Mouse (Mus musculus) mouse embryonic stem cell (cell line): ENCODE measurements around the gene Cox4i2.

Experiments used
- in situ Hi-C, 2 experiments: fragments of 300-500 bp; cut with MboI; formaldehyde crosslinking; loops; 1 replicate in 1 of 2; 3 replicates in 1 of 2; pipeline ENCODE4 v1.14.3; 2019 to 2020; ENCODE audit warnings: low sequenced_read_pairs in 2 of 2, low pct_unique_long_range_greater_than_20kb in 1 of 2, mixed read lengths in 1 of 2; ENCODE audit not compliant: unreplicated experiment in 1 of 2

Gene Cox4i2

DNA sequence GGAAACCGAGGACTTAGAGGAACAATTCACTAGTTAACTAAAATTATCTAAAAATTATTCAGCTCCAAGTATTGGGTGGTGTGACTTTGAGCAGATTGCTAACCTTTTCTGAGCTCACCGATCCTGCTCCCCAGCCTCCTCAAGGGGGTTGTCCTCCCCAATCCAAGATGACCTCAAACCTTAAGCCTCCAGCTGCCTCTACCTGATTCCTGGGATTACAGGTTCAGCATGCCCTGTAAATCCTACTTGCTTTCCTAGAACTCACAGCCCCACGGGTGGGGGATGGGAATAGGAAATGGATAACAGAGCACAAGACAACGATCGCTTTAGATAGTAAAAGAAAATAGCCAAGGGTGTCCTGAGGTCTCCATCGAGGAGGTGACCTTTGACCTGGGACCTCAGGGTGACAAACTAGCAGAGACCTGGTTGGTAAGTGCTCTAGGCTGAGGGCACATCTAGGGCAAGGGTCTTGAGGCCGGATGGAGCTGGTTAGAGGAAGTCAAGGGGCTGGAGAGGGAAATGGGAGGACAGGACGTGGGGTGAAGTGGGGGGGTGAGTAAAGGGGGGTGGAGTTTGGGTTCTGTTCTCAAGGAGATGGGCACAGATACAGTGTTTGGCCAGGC is 24.8 kb upstream of the Cox4i2 start:
- in situ Hi-C loops = no loop called here

DNA sequence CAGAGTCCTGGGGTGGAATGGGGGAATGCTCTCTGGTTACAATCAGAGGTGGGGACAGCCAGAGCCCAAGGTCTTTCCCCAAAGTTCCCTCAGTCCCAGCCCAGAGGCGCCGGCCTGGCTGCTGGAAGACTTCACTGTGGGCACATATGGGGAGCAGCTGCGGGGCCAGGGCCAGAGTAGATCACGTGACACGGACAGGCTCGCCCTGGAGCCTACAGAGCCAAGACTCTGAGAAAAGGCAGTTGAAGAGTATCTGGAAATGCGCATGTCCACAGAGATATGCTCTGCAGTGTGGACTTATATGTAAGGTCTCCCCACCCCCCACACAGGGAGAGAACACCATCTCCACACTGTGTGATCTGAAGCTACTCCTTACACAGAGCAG is 24.3 kb upstream of the Cox4i2 start:
- in situ Hi-C loops = no loop called here

- in situ Hi-C loops = no loop called here
Measured at GRCm38 (mm10) chr2:152733201-152733600, 20.8 kb upstream of the Cox4i2 start.

DNA sequence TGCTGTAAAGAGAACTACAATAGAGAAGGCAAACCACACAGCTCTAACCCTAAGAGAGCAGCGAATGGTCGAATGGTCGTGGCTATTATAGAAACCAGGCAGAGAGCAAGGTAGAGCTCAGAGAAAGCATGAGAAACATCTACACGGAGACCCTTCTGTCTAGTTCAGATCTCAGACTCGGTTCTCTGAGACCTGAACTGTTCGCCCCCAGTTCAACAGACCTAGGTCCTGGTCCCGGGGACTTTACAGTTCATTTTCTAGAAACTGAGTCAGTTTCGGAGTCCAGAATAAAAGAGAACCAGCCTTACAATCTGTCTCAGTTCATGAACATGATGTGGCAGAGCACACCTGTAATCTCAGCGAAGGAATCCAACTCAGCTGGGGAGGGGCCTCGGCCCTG is 19.5 kb upstream of the Cox4i2 start:
- in situ Hi-C loops = no loop called here

DNA sequence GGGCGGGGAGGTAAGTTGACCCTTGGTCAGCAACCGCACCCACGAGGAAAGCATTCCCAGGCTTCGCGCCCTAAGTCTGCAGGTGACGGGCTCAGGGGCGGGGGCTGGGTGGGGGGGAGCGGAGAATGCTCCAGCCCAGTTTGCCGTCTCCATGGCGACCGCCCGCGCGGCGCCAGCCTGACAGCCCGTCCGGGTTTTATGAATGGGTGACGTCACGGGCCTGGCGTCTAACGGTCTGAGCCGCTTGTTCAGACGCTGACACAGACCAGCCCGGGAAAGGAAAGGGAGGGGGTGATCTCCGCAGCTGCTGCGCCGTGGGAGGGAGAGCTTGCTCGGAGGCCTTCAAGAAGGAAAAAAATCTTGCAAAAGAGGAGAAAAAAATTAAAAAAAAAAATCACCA is 19.0 kb upstream of the Cox4i2 start:
- in situ Hi-C loops = loop anchor here (5.0 kb wide), 1 partner anchor 33 kb away; no protein-coding TSS in a partner anchor

DNA sequence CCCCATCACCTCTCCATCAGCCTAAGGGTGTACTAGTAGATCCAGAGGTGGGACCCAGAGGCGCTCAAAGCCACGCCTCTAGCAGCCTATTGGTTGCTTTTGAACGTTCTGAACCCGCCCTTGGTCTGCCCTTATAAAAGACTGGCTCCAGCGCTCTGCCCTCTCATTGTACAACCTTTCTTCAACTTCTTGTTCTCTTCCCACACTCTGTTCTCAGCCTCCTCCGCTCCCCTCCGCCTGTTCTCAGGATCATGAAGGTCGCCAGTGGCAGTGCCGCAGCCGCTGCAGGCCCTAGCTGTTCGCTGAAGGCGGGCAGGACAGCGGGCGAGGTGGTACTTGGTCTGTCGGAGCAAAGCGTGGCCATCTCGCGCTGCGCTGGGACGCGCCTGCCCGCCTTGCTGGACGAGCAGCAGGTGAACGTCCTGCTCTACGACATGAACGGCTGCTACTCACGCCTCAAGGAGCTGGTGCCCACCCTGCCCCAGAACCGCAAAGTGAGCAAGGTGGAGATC is 17.8 kb upstream of the Cox4i2 start, which contains the start of gene Id1:
TSS of gene Id1 (plus strand) at position 162 of the 512 bp plus-strand sequence.
- in situ Hi-C loops = loop anchor here (5.0 kb wide), 1 partner anchor 34 kb away; no protein-coding TSS in a partner anchor

- in situ Hi-C loops = loop anchor here (5.0 kb wide), 1 partner anchor 34 kb away; no protein-coding TSS in a partner anchor
Measured at GRCm38 (mm10) chr2:152736748-152737147, 17.2 kb upstream of the Cox4i2 start.

DNA sequence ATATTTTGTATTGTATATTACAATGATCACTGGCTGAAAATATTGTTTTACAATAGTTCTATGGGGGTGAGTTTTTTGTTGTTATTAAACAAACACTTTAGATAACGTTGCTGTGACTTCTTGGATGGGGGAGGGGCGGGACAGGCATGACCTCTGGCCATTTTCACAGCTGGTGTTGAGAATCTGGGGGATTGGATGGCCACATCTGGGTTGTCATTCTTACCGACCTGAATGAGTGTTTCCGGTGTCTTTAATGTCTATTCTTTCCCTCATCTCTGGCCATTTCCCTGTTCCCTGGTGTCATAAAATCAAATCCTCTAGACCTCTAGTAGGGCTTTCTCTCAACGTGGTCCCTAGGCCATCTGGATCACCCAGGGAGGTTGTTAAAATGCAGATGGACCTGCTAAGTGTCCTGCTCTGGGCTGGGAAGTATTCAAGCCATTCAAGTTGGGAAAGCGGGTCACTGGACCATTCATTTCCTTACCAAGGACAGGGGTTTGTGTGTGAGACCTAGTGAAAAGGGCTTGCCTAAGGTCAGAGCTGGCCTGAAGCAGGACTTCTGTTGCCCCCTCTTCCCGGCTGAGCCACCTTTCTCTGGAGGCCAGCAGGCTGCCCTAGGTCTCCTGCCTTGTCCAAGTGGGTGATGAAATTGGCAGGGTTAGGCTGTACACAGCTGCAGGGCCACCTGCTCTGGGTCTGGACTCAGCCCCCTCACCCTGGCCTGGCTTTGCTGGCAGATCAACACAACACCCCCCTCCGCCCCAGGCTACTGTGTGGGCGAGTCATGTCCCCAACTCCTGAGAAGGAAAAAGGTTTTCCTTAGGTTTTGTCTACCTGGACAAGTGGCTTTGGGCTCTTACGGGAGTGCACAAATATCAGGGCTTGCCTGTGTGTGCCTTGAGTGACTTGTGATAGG is 16.4 kb upstream of the Cox4i2 start:
- in situ Hi-C loops = loop anchor here (5.0 kb wide), 1 partner anchor 35 kb away; no protein-coding TSS in a partner anchor

DNA sequence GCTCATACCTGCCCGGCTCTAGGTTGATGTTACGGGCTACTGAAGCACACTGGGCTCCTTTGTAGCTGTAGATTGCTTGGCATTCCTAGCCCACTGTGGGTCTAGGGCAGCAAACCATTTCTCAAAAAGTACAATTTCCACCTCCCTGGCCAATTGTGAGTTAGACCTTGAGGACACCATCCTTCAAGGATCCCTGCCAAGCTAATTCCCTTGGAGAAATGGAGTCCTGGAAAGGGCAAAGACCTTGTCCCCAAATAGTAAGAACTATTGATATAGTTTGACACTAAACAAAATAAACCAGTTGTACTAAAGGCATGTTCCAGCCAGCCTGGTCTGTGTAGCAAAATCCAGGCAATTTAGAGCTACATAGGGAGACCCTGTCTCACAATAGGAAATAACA is 15.6 kb upstream of the Cox4i2 start:
- in situ Hi-C loops = loop anchor here (5.0 kb wide), 1 partner anchor 36 kb away; no protein-coding TSS in a partner anchor

DNA sequence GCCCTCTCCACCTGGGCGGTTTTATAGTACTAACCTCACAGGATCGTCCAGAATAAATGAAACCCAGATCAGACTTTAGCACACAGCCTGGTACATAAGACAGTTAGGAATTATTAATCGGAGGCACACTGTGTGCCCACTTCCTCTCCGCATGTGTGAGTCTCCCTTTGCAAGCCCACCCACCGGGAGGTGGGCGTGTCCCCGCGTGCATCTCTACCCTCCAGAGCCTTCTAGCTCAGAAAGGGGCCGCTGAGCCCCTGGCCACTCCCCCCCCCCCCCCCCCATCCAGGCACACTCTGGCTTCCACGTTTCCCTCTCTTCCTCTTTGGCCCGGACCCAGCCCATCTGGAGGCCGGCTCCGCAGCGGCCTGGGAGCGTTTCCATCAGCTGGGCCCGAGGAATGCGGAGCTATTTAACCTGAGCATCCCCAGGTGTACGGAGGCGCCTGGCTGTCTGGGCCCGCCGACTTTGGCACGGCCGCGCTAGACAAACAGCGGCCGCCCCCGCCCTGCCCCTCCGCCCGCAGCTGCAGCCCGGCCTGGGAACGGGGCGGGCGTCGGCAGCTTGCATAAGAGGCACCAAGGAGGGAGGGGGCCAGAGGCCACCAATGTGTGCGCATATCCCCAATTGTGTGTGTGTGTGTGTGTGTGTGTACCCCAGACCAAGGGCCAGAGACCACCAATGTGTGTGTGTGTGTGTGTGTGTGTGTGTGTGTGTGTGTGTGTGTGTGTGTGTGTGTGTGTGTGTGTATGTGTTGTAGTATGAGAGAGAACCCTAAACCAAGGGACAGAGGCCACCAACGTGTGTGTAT is 14.7 kb upstream of the Cox4i2 start:
- in situ Hi-C loops = loop anchor here (5.0 kb wide), 1 partner anchor 37 kb away; no protein-coding TSS in a partner anchor

DNA sequence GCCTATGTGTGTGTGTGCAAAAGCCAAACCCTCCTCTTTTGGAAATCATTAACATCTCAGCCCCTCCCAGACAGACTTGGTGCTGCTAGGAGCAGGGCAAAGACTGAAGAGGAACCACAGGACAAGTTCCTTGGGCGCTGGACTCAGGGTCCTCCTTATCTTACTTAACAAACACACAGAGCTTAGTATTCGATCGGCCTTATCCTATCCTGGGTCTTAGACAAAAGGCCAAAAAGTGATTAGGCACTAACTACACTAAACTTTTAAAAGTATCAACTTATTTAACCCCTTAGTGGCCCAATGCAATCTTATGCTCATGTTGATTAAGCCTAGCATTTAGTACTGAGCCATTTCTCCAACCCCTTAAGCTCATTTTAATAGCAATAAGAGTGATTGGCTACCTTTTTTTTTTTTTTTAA is 14.1 kb upstream of the Cox4i2 start:
- in situ Hi-C loops = loop anchor here (5.0 to 10.0 kb wide), 2 partner anchors 38 to 55 kb away; partner anchors contain the start of gene Mcts2 (in 1 of the 2)

GRCm38 (mm10) chr2:152740490-152740889 is 13.5 kb upstream of the Cox4i2 start:
- in situ Hi-C loops = loop anchor here in 1 of 2 experiments (10.0 kb wide), 1 partner anchor 56 kb away; the partner anchor contains the start of gene Mcts2

DNA sequence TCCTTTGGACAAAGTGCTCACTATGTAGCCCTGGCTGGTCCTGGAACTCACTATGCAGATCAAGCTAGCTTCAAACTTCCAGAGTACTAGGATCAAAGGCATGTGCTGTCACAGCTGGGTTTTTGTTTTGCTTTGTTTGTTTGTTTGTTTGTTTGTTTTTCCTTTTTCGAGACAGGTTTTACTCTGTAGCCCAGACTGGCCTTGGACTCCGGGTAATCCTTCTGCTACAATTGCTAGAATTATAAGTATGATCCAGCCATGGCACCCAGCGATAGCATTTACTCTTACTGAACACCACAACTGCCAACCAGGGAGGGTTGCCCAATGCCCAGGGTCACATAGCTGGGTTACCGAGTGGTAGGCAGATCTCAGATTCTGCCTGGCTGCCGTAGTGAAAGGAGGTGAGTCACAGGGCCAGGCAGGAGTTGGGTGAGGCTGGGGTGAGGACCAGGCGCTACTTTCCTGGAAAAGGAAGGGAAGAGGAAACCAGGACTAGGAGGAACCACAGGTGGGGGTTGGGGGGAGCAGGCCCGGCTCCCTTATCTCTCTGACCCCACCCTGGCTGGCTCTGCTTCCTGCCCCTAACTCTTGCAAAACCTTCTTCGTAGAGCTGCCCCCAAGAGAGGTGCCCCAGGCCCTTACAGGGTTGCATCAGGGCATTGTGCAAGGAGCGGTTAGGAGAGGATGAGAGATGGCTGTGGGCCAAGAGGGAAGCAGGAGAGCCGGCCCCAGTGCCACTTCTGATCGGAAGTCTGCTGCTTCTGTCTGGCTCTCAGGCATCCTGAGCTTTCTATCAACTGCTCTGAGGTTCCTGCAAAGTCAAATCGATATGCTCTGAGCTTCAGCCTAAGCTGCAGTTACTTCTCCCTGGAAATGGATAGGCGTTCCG is 12.6 kb upstream of the Cox4i2 start:
- in situ Hi-C loops = loop anchor here in 1 of 2 experiments (10.0 kb wide), 1 partner anchor 57 kb away; the partner anchor contains the start of gene Mcts2

GRCm38 (mm10) chr2:152742435-152742834 is 11.5 kb upstream of the Cox4i2 start:
- in situ Hi-C loops = loop anchor here in 1 of 2 experiments (10.0 kb wide), 1 partner anchor 58 kb away; the partner anchor contains the start of gene Mcts2

GRCm38 (mm10) chr2:152756474-152757393 is 2.8 kb downstream of the Cox4i2 start:
- in situ Hi-C loops = no loop called here

DNA sequence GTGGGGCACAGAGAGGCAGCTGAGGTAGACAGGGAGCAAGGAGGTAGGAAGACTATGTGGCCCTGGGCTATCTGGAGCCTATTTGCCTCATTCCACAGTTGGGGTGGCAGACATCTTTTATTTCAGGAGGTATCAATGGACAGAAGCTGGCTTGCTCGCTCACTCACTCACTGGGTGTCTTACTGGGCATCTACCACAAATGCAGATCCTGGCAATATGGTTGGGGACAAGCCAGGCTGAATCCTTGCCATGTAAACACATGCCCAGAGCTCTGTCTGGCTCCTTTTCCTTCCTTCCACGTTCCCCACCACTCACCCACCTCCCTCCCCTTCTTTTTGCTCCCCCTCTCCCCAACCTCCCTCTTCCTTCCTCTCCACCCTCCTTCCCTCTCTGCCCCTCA is 3.5 kb downstream of the Cox4i2 start:
- in situ Hi-C loops = no loop called here
